Mouse (Mus musculus): ENCODE data around the gene Glycam1. TPM values are rescaled to one million over a fixed set of nuclear protein-coding genes. Genes with fewer than 3 reads are reported as not detected.

The Glycam1 gene
- polyA plus RNA-seq, 1 experiment from 2014 or later = not detected

GRCm38 (mm10) chr15:103537011-103537821 lies 27.7 kb downstream of the Glycam1 start:
- Histone ChIP-seq H3K4me1 (replicated peaks) (peaks cover 41% of the 10 kb centered on the region), H3K27me3 (peaks cover 12% of the 10 kb centered on the region), H3K9ac (peak overlapping the region; percentile 84), H3K4me3 (peak overlapping the region; percentile 85), H3K36me3 (no peaks in the 10 kb centered on the region), H3K4me2 (peak overlapping the region; percentile 88), H3K27ac (replicated peaks) (peak overlapping the region; percentile 74), H3K9me3 (no peaks in the 10 kb centered on the region)
- peak; percentile 68 for ATAC-seq (ENCODE audit: low read depth)
- 1% methylated on average over 37 of the region's 37 CpGs for WGBS

GRCm38 (mm10) chr15:103536456-103536855 lies 28.4 kb downstream of the Glycam1 start:
- H3K9ac ChIP-seq = peak overlapping the region; percentile 84
- H3K27ac ChIP-seq (replicated peaks) = no peak overlapping the region
- peak overlapping the region; percentile 88 for H3K4me2 ChIP-seq
- H3K4me3 ChIP-seq = peak overlapping the region; percentile 85
- H3K9me3 ChIP-seq = no peaks in the 10 kb centered on the region
- WGBS = 28% methylated on average over 2 of the region's 2 CpGs
- H3K36me3 ChIP-seq = no peaks in the 10 kb centered on the region
- peaks cover 12% of the 10 kb centered on the region for H3K27me3 ChIP-seq
- ATAC-seq (ENCODE audit: low read depth) = no peak
- peaks cover 41% of the 10 kb centered on the region for H3K4me1 ChIP-seq (replicated peaks)

GRCm38 (mm10) chr15:103535786-103536185 lies 29.1 kb downstream of the Glycam1 start:
- H3K27ac ChIP-seq (replicated peaks) = no peak overlapping the region
- 59% methylated on average over 1 of the region's 1 CpGs for WGBS
- H3K36me3 ChIP-seq = peaks cover 3% of the 10 kb centered on the region; the same call in 1 of the 2 replicates
- H3K9ac ChIP-seq = no peak overlapping the region
- peaks cover 44% of the 10 kb centered on the region for H3K4me1 ChIP-seq (replicated peaks)
- no peak overlapping the region for H3K4me3 ChIP-seq
- H3K27me3 ChIP-seq = peaks cover 12% of the 10 kb centered on the region
- no peak overlapping the region for H3K4me2 ChIP-seq
- no peaks in the 10 kb centered on the region for H3K9me3 ChIP-seq
- ATAC-seq (ENCODE audit: low read depth) = no peak

- no peak for ATAC-seq (ENCODE audit: low read depth)
- Histone ChIP-seq H3K36me3 (peaks cover 3% of the 10 kb centered on the region; the same call in 1 of the 2 replicates), H3K4me3 (no peak overlapping the region), H3K4me1 (replicated peaks) (peaks cover 50% of the 10 kb centered on the region), H3K9ac (no peak overlapping the region), H3K9me3 (no peaks in the 10 kb centered on the region), H3K27me3 (peaks cover 12% of the 10 kb centered on the region), H3K4me2 (no peak overlapping the region), H3K27ac (replicated peaks) (no peak overlapping the region)
- WGBS = 85% methylated on average over 2 of the region's 2 CpGs
These were observed 29.9 kb downstream of the Glycam1 start for GRCm38 (mm10) chr15:103535030-103535429.

- ATAC-seq (ENCODE audit: low read depth) = no peak
- Histone ChIP-seq H3K27ac (replicated peaks) (no peak overlapping the region), H3K9ac (no peak overlapping the region), H3K4me3 (no peak overlapping the region), H3K4me2 (no peak overlapping the region), H3K4me1 (replicated peaks) (peaks cover 56% of the 10 kb centered on the region), H3K9me3 (no peaks in the 10 kb centered on the region), H3K27me3 (peaks cover 10% of the 10 kb centered on the region), H3K36me3 (peaks cover 11% of the 10 kb centered on the region)
- WGBS = 82% methylated on average over 7 of the region's 7 CpGs
These were observed 30.7 kb downstream of the Glycam1 start for GRCm38 (mm10) chr15:103534054-103534620.

- Histone ChIP-seq H3K4me3 (no peak overlapping the region), H3K27me3 (no peaks in the 10 kb centered on the region; the same call in 1 of the 2 replicates), H3K9ac (peak overlapping the region; percentile 41; the same call in 1 of the 2 replicates), H3K27ac (replicated peaks) (peak overlapping the region; percentile 52; the same call in 1 of the 2 replicates), H3K9me3 (no peaks in the 10 kb centered on the region), H3K4me1 (replicated peaks) (peaks cover 29% of the 10 kb centered on the region), H3K36me3 (peaks cover 47% of the 10 kb centered on the region), H3K4me2 (no peak overlapping the region)
- WGBS = 7% methylated on average over 5 of the region's 5 CpGs
- ATAC-seq (ENCODE audit: low read depth) = peak; percentile 83
These were observed 34.5 kb downstream of the Glycam1 start for GRCm38 (mm10) chr15:103530372-103530771.

GRCm38 (mm10) chr15:103523156-103523555 lies 41.7 kb downstream of the Glycam1 start:
- ATAC-seq (ENCODE audit: low read depth) = no peak
- WGBS = 35% methylated on average over 3 of the region's 3 CpGs
- H3K4me2 ChIP-seq = no peak overlapping the region
- H3K27ac ChIP-seq (replicated peaks) = peak overlapping the region; percentile 49
- H3K36me3 ChIP-seq = peaks cover 62% of the 10 kb centered on the region
- no peaks in the 10 kb centered on the region for H3K9me3 ChIP-seq
- peaks cover 40% of the 10 kb centered on the region for H3K4me1 ChIP-seq (replicated peaks)
- no peak overlapping the region for H3K9ac ChIP-seq
- H3K27me3 ChIP-seq = no peaks in the 10 kb centered on the region
- H3K4me3 ChIP-seq = no peak overlapping the region

- ATAC-seq (ENCODE audit: low read depth) = no peak
- H3K36me3 ChIP-seq = peaks cover 56% of the 10 kb centered on the region
- WGBS = 77% methylated on average over 3 of the region's 3 CpGs
These were observed 42.3 kb downstream of the Glycam1 start for GRCm38 (mm10) chr15:103522458-103523099.

GRCm38 (mm10) chr15:103519386-103520378 lies 45.2 kb downstream of the Glycam1 start:
- H3K27me3 ChIP-seq = no peaks in the 10 kb centered on the region
- ATAC-seq (ENCODE audit: low read depth) = peak; percentile 67
- no peaks in the 10 kb centered on the region for H3K9me3 ChIP-seq
- H3K36me3 ChIP-seq = peaks cover 28% of the 10 kb centered on the region
- peak overlapping the region; percentile 64 for H3K9ac ChIP-seq
- H3K4me1 ChIP-seq (replicated peaks) = peaks cover 68% of the 10 kb centered on the region
- H3K4me2 ChIP-seq = peak overlapping the region; percentile 22
- no peak overlapping the region for H3K4me3 ChIP-seq
- peak overlapping the region; percentile 95 for H3K27ac ChIP-seq (replicated peaks)
- 9% methylated on average over 4 of the region's 4 CpGs for WGBS

More at GRCm38 (mm10) chr15:103522458-103523099, 42.3 kb downstream of the Glycam1 start:
- Histone ChIP-seq H3K4me1 (replicated peaks) (peaks cover 44% of the 10 kb centered on the region), H3K27me3 (no peaks in the 10 kb centered on the region), H3K9ac (no peak overlapping the region), H3K4me2 (no peak overlapping the region), H3K4me3 (no peak overlapping the region), H3K9me3 (no peaks in the 10 kb centered on the region), H3K27ac (replicated peaks) (peak overlapping the region; percentile 49)

GRCm38 (mm10) chr15:103518600-103519385 lies 46.1 kb downstream of the Glycam1 start:
- H3K9me3 ChIP-seq = no peaks in the 10 kb centered on the region
- peak; percentile 57 for ATAC-seq (ENCODE audit: low read depth)
- H3K36me3 ChIP-seq = peaks cover 20% of the 10 kb centered on the region
- WGBS = 7% methylated on average over 3 of the region's 5 CpGs
- H3K4me1 ChIP-seq (replicated peaks) = peaks cover 77% of the 10 kb centered on the region
- peak overlapping the region; percentile 22; the same call in 1 of the 2 replicates for H3K4me2 ChIP-seq
- H3K27me3 ChIP-seq = no peaks in the 10 kb centered on the region
- H3K9ac ChIP-seq = peak overlapping the region; percentile 35
- H3K27ac ChIP-seq (replicated peaks) = peak overlapping the region; percentile 95
- no peak overlapping the region for H3K4me3 ChIP-seq
